Mouse (Mus musculus): ENCODE measurements around the gene Bpi. TPM values are rescaled to one million over a fixed set of nuclear protein-coding genes. Genes with fewer than 3 reads are reported as not detected.
A peak's percentile ranks its signal among the peaks of the same experiment; 100 is the strongest.

Bpi gene
- polyA plus RNA-seq, 1 experiment from 2014 or later: not detected

DNA sequence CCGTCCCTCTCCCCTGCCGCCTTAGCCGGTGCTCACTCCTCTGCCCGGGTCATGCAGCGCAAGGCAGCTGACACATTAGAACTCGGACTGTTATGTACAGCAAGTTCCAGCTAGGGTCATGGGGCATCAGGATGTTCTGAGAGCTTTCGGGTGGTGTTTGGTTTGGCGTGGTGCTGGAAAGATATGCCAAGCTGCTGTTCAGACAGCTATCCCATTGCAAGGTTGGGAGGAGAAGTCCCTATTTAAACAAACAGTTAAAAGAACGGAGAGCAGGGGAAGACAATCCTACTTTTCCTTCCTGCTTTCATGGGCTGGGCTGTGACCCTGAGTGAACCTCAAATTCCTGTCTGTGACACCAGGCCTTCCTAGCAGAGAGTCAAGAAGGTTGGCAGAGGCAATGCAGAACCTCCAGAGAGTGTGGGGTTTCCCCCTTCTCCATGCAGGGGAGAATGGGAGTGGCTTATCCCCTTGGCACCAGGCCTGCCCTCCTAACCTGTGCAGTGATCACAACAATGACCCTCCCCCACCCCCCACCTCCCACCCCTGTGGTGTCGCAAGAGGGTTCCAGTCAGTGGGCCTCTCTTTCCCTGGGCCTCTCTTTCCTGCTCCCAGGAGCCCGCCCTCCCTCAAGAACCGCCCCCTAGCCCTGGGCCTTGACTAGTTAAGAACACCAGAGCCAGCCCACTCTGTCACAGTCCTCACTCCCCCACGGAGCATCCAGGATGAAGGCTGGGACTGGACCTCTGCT is 48.2 kb downstream of the Bpi start, which contains the start of gene Lbp:
Gene Lbp, plus strand, starts transcription at position 546 of the 748 bp plus-strand sequence.
- 10% methylated on average over 13 of the region's 13 CpGs for WGBS
- DNase-seq: peak; percentile 70
- Histone ChIP-seq H3K4me1 (ENCODE audit: insufficient read depth) (peaks cover 12% of the 10 kb centered on the region; the same call in 1 of the 2 replicates), H3K27me3 (ENCODE audit: insufficient read depth, low read length) (no peaks in the 10 kb centered on the region), H3K9me3 (ENCODE audit: low read depth, low read length) (0 out of 2 replicates have a peak, but pooled peaks cover 3% of the 10 kb centered on the region), H3K4me3 (ENCODE audit: low read depth, low read length) (peak within 1 kb of the TSS; percentile 11; the same call in 1 of the 2 replicates), H3K36me3 (ENCODE audit: insufficient read depth) (no peaks in the 10 kb centered on the region), H3K9ac (peak within 1 kb of the TSS; percentile 29), H3K27ac (ENCODE audit: low read depth) (peak within 1 kb of the TSS; percentile 63), H3K4me2 (peak within 1 kb of the TSS; percentile 43)
- peak; percentile 83 for ATAC-seq (ENCODE audit: insufficient read depth)
- no peak for TF ChIP-seq CTCF (IDR thresholded peaks at IDR 0.05; ENCODE audit: low read depth)

DNA sequence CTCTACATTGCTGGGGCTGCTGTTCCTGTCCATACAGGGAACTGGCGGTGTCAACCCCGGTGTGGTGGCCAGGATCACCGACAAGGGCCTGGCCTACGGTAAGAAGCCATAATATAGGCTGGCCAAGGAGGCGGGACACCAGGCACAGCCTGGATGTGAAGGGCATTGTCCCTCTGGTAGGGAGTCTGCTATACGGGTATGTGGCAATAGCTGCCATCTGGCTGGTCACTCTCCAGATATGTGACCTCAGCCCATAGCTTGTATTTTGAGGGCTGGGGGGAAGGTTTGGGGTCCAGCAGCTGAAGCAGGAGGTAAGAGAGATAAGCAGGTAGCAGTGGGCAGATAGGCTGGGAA is 48.8 kb downstream of the Bpi start:
- H3K27ac ChIP-seq (ENCODE audit: low read depth): peak overlapping the region; percentile 63
- peak overlapping the region; percentile 43 for H3K4me2 ChIP-seq

DNA sequence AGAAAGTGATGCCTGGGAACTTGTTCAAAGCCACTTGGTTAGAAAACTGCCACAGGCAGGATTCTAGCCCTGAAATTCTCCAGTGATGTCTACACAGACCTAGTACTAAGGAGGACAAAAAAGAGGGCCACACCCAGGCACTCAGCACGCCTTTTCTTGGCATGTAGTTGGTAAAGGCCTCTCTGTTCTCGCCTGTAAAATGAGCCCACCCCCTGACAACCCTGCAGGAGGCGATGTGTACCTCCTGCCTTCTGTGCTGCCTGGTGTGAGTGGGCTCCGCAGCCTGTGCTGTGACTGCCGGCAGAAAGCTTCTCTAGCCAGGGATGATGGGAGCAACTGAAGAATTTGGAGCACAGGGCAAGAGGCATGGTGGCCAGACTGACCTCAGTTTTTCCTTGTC is 50.4 kb downstream of the Bpi start:
- Histone ChIP-seq H3K27me3 (ENCODE audit: insufficient read depth, low read length) (no peaks in the 10 kb centered on the region), H3K9ac (no peak overlapping the region), H3K27ac (ENCODE audit: low read depth) (no peak overlapping the region), H3K4me3 (ENCODE audit: low read depth, low read length) (no peak overlapping the region), H3K36me3 (ENCODE audit: insufficient read depth) (no peaks in the 10 kb centered on the region), H3K4me2 (no peak overlapping the region), H3K4me1 (ENCODE audit: insufficient read depth) (peaks cover 12% of the 10 kb centered on the region; the same call in 1 of the 2 replicates), H3K9me3 (ENCODE audit: low read depth, low read length) (0 out of 2 replicates have a peak, but pooled peaks cover 3% of the 10 kb centered on the region)
- DNase-seq: peak; percentile 14
- no peak for TF ChIP-seq CTCF (IDR thresholded peaks at IDR 0.05; ENCODE audit: low read depth)
- no peak for ATAC-seq (ENCODE audit: insufficient read depth)
- WGBS: 46% methylated on average over 5 of the region's 5 CpGs

More for the DNA sequence above, 48.8 kb downstream of the Bpi start:
- ATAC-seq (ENCODE audit: insufficient read depth): no peak; the same call in 1 of the 2 replicates
- WGBS: 38% methylated on average over 6 of the region's 6 CpGs
- Histone ChIP-seq H3K36me3 (ENCODE audit: insufficient read depth) (no peaks in the 10 kb centered on the region), H3K9me3 (ENCODE audit: low read depth, low read length) (0 out of 2 replicates have a peak, but pooled peaks cover 3% of the 10 kb centered on the region), H3K9ac (peak overlapping the region; percentile 29), H3K4me1 (ENCODE audit: insufficient read depth) (peaks cover 12% of the 10 kb centered on the region; the same call in 1 of the 2 replicates), H3K4me3 (ENCODE audit: low read depth, low read length) (peak overlapping the region; percentile 11; the same call in 1 of the 2 replicates), H3K27me3 (ENCODE audit: insufficient read depth, low read length) (no peaks in the 10 kb centered on the region)
- no peak for TF ChIP-seq CTCF (IDR thresholded peaks at IDR 0.05; ENCODE audit: low read depth)
- DNase-seq: no peak

DNA sequence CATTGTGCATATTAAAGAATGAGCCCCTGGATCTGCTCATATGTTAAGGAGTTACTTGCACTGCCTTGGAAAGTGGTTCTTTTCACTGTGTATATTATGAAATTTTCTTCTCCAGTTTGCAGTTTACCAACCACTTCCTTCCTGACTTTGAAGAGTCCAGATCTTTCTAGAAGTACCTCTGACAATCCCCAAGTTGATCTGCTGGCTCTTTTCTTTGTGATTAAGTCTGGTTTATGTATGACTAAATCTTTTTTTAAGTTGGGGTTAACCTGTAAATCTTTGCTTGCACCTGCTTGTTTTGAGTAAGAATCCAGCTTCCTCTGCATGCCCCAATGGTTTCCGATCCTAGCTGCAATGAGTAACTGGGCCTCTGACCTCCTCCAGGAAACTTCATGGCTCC is 55.2 kb downstream of the Bpi start:
- no peak for TF ChIP-seq CTCF (IDR thresholded peaks at IDR 0.05; ENCODE audit: low read depth)
- H3K27ac ChIP-seq (ENCODE audit: low read depth): no peak overlapping the region
- no peaks in the 10 kb centered on the region for H3K36me3 ChIP-seq (ENCODE audit: insufficient read depth)
- WGBS: 61% methylated on average over 1 of the region's 1 CpGs
- no peaks in the 10 kb centered on the region for H3K4me1 ChIP-seq (ENCODE audit: insufficient read depth)
- H3K27me3 ChIP-seq (ENCODE audit: insufficient read depth, low read length): no peaks in the 10 kb centered on the region
- H3K9ac ChIP-seq: no peak overlapping the region
- H3K4me2 ChIP-seq: no peak overlapping the region
- ATAC-seq (ENCODE audit: insufficient read depth): no peak
- no peak overlapping the region for H3K4me3 ChIP-seq (ENCODE audit: low read depth, low read length)
- H3K9me3 ChIP-seq (ENCODE audit: low read depth, low read length): no peaks in the 10 kb centered on the region
- no peak for DNase-seq

DNA sequence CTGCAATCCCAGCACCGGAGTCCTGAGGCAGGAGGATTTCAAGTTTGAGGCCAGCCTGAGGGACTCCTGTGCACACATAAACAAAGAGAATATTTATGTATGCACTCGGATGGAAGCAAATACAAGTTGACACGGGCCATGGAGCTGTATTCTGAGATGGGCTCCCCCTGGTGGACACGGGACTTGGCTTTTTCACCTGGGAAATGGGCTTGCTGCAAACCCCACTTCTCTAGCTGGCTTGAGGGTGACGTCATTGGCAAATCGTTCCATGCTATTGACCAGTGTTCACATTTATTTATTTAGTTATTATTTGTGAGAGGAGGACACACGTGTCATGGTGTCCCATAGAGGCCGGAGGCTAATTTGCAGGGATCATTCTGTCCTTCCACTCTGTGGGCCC is 58.5 kb downstream of the Bpi start:
- H3K27me3 ChIP-seq (ENCODE audit: insufficient read depth, low read length): no peaks in the 10 kb centered on the region
- no peak overlapping the region for H3K4me3 ChIP-seq (ENCODE audit: low read depth, low read length)
- peak; percentile 42; the same call in 1 of the 2 replicates for TF ChIP-seq CTCF (IDR thresholded peaks at IDR 0.05; ENCODE audit: low read depth)
- no peaks in the 10 kb centered on the region for H3K36me3 ChIP-seq (ENCODE audit: insufficient read depth)
- 69% methylated on average over 8 of the region's 8 CpGs for WGBS
- no peak overlapping the region for H3K27ac ChIP-seq (ENCODE audit: low read depth)
- H3K4me1 ChIP-seq (ENCODE audit: insufficient read depth): no peaks in the 10 kb centered on the region
- H3K9ac ChIP-seq: no peak overlapping the region
- DNase-seq (peak; percentile 21), ATAC-seq (ENCODE audit: insufficient read depth) (no peak)
- H3K9me3 ChIP-seq (ENCODE audit: low read depth, low read length): no peaks in the 10 kb centered on the region
- H3K4me2 ChIP-seq: no peak overlapping the region

DNA sequence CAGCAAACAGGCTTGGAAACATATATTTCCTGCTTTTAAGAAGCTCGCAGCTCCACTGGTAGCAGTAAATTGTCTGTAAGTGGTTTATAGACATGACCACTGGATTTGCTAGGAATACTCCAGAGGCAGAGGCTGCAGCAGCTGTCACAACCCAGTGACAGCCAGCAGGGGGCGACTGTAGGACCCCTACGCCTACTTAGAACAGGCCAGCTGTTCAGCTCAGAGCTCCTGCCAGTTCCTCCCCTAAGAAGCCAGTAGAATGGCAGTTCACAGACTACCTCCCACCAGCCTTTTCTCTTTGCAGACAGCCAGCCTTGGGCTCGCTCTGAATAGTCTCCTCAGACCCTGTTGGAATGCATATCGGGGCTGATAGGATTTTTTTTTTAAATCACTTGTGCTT is 59.1 kb downstream of the Bpi start:
- Histone ChIP-seq H3K4me1 (ENCODE audit: insufficient read depth) (no peaks in the 10 kb centered on the region), H3K36me3 (ENCODE audit: insufficient read depth) (no peaks in the 10 kb centered on the region), H3K9me3 (ENCODE audit: low read depth, low read length) (no peaks in the 10 kb centered on the region), H3K4me2 (no peak overlapping the region), H3K4me3 (ENCODE audit: low read depth, low read length) (no peak overlapping the region), H3K27me3 (ENCODE audit: insufficient read depth, low read length) (no peaks in the 10 kb centered on the region), H3K9ac (no peak overlapping the region), H3K27ac (ENCODE audit: low read depth) (no peak overlapping the region)
- peak; percentile 83 for DNase-seq
- TF ChIP-seq CTCF (IDR thresholded peaks at IDR 0.05; ENCODE audit: low read depth): peak; percentile 77
- WGBS: 15% methylated on average over 5 of the region's 5 CpGs
- peak; percentile 31; the same call in 1 of the 2 replicates for ATAC-seq (ENCODE audit: insufficient read depth)

DNA sequence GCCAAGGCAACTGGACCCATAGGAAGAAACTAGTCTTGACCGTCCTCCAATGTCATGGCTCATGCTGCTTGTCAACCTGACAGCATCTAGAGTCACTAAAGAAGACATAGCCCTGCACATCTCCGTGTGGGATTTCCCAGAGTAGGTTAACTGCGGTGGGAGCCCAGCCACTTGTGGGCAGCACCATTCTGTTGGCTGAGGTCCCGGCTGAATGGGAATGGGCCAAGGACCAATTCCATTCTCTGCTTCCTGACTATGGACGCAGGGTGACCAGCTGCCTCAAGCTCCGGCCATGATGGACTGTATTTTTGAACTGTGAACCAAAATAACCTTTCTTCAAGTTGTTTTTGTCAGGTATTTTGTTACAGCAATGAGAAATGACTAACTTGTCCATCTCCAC is 63.7 kb downstream of the Bpi start:
- Histone ChIP-seq H3K9me3 (ENCODE audit: low read depth, low read length) (no peaks in the 10 kb centered on the region), H3K4me1 (ENCODE audit: insufficient read depth) (peaks cover 3% of the 10 kb centered on the region; the same call in 1 of the 2 replicates), H3K4me2 (no peak overlapping the region), H3K4me3 (ENCODE audit: low read depth, low read length) (no peak overlapping the region), H3K9ac (no peak overlapping the region), H3K27ac (ENCODE audit: low read depth) (no peak overlapping the region), H3K27me3 (ENCODE audit: insufficient read depth, low read length) (no peaks in the 10 kb centered on the region), H3K36me3 (ENCODE audit: insufficient read depth) (no peaks in the 10 kb centered on the region)
- DNase-seq (no peak), ATAC-seq (ENCODE audit: insufficient read depth) (no peak)
- whole genome bisulfite sequencing: 88% methylated on average over 6 of the region's 6 CpGs
- TF ChIP-seq CTCF (IDR thresholded peaks at IDR 0.05; ENCODE audit: low read depth): no peak
